Mouse (Mus musculus): Measurements from ENCODE around the gene Pik3ip1.

DNA sequence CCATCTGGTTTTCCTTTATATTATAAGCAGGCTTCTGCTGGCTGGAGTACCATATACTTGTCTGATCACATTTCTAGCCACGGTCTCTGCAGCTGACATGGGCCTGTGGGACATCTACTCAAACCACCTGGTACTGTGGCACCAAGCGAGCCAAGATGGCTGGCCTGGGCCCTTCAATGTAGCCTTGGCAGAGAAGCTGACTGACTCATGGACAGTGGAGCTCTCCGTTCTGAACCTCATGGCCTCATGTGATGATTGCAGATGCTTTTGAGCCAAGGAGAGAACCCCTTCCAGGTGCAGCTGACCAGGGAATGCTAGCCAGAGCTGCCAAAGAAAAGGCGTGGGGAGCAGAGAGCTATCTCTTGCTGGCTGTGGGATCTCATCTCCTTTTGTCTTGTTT, 24.4 kb upstream of the Pik3ip1 start:
- TF ChIP-seq CTCF (IDR thresholded peaks at IDR 0.05; ENCODE audit: borderline replicate concordance, insufficient read depth, low read depth, low read length) = no peak
- TF ChIP-seq POLR2A (IDR thresholded peaks at IDR 0.05; ENCODE audit: borderline replicate concordance, insufficient read depth, low read length) = no peak
